In genomic region chr15:78549189-78549734, GRCm38 (mm10) we compare ENCODE assay signal across 17 mouse cellular contexts. TPM values are rescaled to one million over a fixed set of nuclear protein-coding genes. Genes with fewer than 3 reads are reported as not detected.
A peak's percentile ranks its signal among the peaks of the same experiment; 100 is the strongest.
DNase-seq lines count a peak whose midpoint lies in the region; ATAC-seq lines count a peak whose summit lies in the region.
"Had no signal": no experiment of that assay in that cellular context is flagged by ENCODE, and none has a peak within 500 bp of the region (broad histone marks: within the 10 kb centered on the region; RNA-seq: fewer than 3 reads in every experiment).

No protein-coding gene starts in this region.

- no peak for DNase-seq in intestine, embryonic 14.5 days (ENCODE audit: low spot score)
- DNase-seq in 3T3-L1 (ENCODE audit: low read depth, low spot score): peak; percentile 52
- peak; percentile 71 for DNase-seq in adrenal gland, postnatal 10 days
- DNase-seq in urinary bladder, adult 18-20 months (ENCODE audit: low spot score in 2 of 2): no peak
- DNase-seq: B cell, adult 2 months; cerebellum, adult 11-12 months; gastrocnemius, postnatal 36 days; kidney, adult 11 months; right cerebral cortex, postnatal 14 days had no signal

- H3K27me3 ChIP-seq in intestine, embryonic 14.5 days (replicated peaks; ENCODE audit: control insufficient read depth, insufficient read depth, low read length): no peaks in the 10 kb centered on the region; the same call in 1 of the 2 replicates
- H3K27me3 ChIP-seq in intestine, embryonic 16.5 days (replicated peaks; ENCODE audit: control insufficient read depth, insufficient read depth, low read length): no peaks in the 10 kb centered on the region; the same call in 1 of the 2 replicates
- peaks cover 23% of the 10 kb centered on the region for H3K27me3 ChIP-seq in liver, embryonic 12.5 days (replicated peaks)
- H3K27me3 ChIP-seq in heart, embryonic 12.5 days (replicated peaks): peaks cover 20% of the 10 kb centered on the region

- WGBS in intestine, embryonic 14.5 days: 72% methylated on average over 4 of the region's 4 CpGs
- WGBS in intestine, embryonic 16.5 days: 69% methylated on average over 4 of the region's 4 CpGs
- 55% methylated on average over 4 of the region's 4 CpGs for WGBS in liver, embryonic 12.5 days (ENCODE audit: insufficient replicate concordance)
- WGBS in heart, embryonic 12.5 days: 67% methylated on average over 4 of the region's 4 CpGs

- H3K27ac ChIP-seq in intestine, embryonic 14.5 days (ENCODE audit: low read depth): no peak overlapping the region
- H3K27ac ChIP-seq in intestine, embryonic 16.5 days (ENCODE audit: low read length): no peak overlapping the region
- no peak overlapping the region for H3K27ac ChIP-seq in liver, embryonic 12.5 days
- H3K27ac ChIP-seq in heart, embryonic 12.5 days (ENCODE audit: poor library complexity, severe bottlenecking): no peak overlapping the region
- H3K27ac ChIP-seq: heart, embryonic 15.5 days; hindbrain, embryonic 10.5 days; liver, embryonic 14.5 days had no signal

- H3K4me1 ChIP-seq in intestine, embryonic 14.5 days (replicated peaks; ENCODE audit: control insufficient read depth, insufficient read depth, low read length): peaks cover 7% of the 10 kb centered on the region; the same call in 1 of the 2 replicates
- H3K4me1 ChIP-seq in intestine, embryonic 16.5 days (ENCODE audit: control insufficient read depth, insufficient read depth, low read length): peaks cover 12% of the 10 kb centered on the region
- H3K4me1 ChIP-seq in liver, embryonic 12.5 days: peaks cover 22% of the 10 kb centered on the region
- H3K4me1 ChIP-seq in heart, embryonic 12.5 days (replicated peaks): peaks cover 17% of the 10 kb centered on the region

- ATAC-seq in intestine, embryonic 14.5 days (replicated peaks; ENCODE audit: low FRiP score, low TSS enrichment, low read depth): 0 out of 2 replicates have a peak, but pooled peaks have one; percentile 32
- no peak for ATAC-seq in intestine, embryonic 16.5 days
- ATAC-seq in liver, embryonic 12.5 days: peak; percentile 32; the same call in 1 of the 2 replicates
- ATAC-seq in heart, embryonic 12.5 days (ENCODE audit: insufficient number of reproducible peaks, low FRiP score): no peak
- ATAC-seq in frontal cortex, adult (ENCODE audit: low TSS enrichment): no peak

- H3K9me3 ChIP-seq in intestine, embryonic 14.5 days (ENCODE audit: control insufficient read depth, low read length): 0 out of 2 replicates have a peak, but pooled peaks cover 3% of the 10 kb centered on the region
- 0 out of 2 replicates have a peak, but pooled peaks cover 5% of the 10 kb centered on the region for H3K9me3 ChIP-seq in intestine, embryonic 16.5 days (ENCODE audit: control insufficient read depth, low read length)
- H3K9me3 ChIP-seq in liver, embryonic 12.5 days (replicated peaks): peaks cover 12% of the 10 kb centered on the region; the same call in 1 of the 2 replicates
- peaks cover 20% of the 10 kb centered on the region; the same call in 1 of the 2 replicates for H3K9me3 ChIP-seq in heart, embryonic 12.5 days (replicated peaks)
- H3K9me3 ChIP-seq: heart, embryonic 15.5 days had no signal

- H3K9ac ChIP-seq in intestine, embryonic 14.5 days (ENCODE audit: low read length): no peak overlapping the region
- no peak overlapping the region for H3K9ac ChIP-seq in intestine, embryonic 16.5 days (ENCODE audit: low read depth, low read length)
- no peak overlapping the region for H3K9ac ChIP-seq in liver, embryonic 12.5 days
- no peak overlapping the region for H3K9ac ChIP-seq in heart, embryonic 12.5 days
- H3K9ac ChIP-seq: heart, embryonic 15.5 days; liver, embryonic 14.5 days had no signal

- H3K4me3 ChIP-seq in intestine, embryonic 14.5 days (ENCODE audit: low read depth, low read length): no peak overlapping the region
- no peak overlapping the region for H3K4me3 ChIP-seq in intestine, embryonic 16.5 days (ENCODE audit: low read length)
- no peak overlapping the region for H3K4me3 ChIP-seq in liver, embryonic 12.5 days
- no peak overlapping the region for H3K4me3 ChIP-seq in heart, embryonic 12.5 days
- H3K4me3 ChIP-seq: heart, embryonic 15.5 days; hindbrain, embryonic 10.5 days had no signal

- no peaks in the 10 kb centered on the region for H3K36me3 ChIP-seq in intestine, embryonic 14.5 days (ENCODE audit: control insufficient read depth, insufficient read depth, low read length)
- no peaks in the 10 kb centered on the region for H3K36me3 ChIP-seq in intestine, embryonic 16.5 days (ENCODE audit: control insufficient read depth, insufficient read depth, low read length)
- no peaks in the 10 kb centered on the region for H3K36me3 ChIP-seq in liver, embryonic 12.5 days
- H3K36me3 ChIP-seq in heart, embryonic 12.5 days: no peaks in the 10 kb centered on the region
- H3K36me3 ChIP-seq: heart, embryonic 15.5 days; hindbrain, embryonic 10.5 days had no signal

- no peak overlapping the region for H3K4me2 ChIP-seq in intestine, embryonic 14.5 days (ENCODE audit: low read length)
- no peak overlapping the region for H3K4me2 ChIP-seq in intestine, embryonic 16.5 days (ENCODE audit: low read depth, low read length)
- H3K4me2 ChIP-seq in liver, embryonic 12.5 days: no peak overlapping the region
- no peak overlapping the region for H3K4me2 ChIP-seq in heart, embryonic 12.5 days
- H3K4me2 ChIP-seq: heart, embryonic 15.5 days had no signal

RNA-seq across cellular contexts. Expression of gene Sstr3, which starts 4.8 kb away (rescaled TPM):
- 0.22 TPM in 1 of 2 replicates, not detected in the other for polyA plus RNA-seq in intestine, embryonic 14.5 days (2014; fragmentation: Nextera tagmentation; extraction: Ambion mirVana)
- 0.23 and 0.24 TPM in 2 replicates for polyA plus RNA-seq in intestine, embryonic 16.5 days (2015; fragmentation: Nextera tagmentation; extraction: Ambion mirVana)
- under 1 TPM; 0.39 to 0.42 TPM for total RNA-seq in adrenal gland, postnatal 10 days (2021)
- 0.02 TPM in 1 of 2 replicates, not detected in the other for polyA plus RNA-seq in liver, embryonic 12.5 days (2016; fragmentation: Nextera tagmentation; extraction: Ambion mirVana)
- polyA plus RNA-seq in heart, embryonic 12.5 days (2016; fragmentation: Nextera tagmentation; extraction: Ambion mirVana): 0.13 TPM in 1 of 2 replicates, not detected in the other
- total RNA-seq: gastrocnemius, postnatal 36 days had no signal
- polyA plus RNA-seq: embryonic facial prominence, embryonic 11.5 days had no signal

RNA-seq across cellular contexts. Expression of gene C1qtnf6, which starts 18.0 kb away (rescaled TPM):
- 30.1 and 34.9 TPM in 2 replicates for polyA plus RNA-seq in intestine, embryonic 14.5 days (2014; fragmentation: Nextera tagmentation; extraction: Ambion mirVana)
- polyA plus RNA-seq in intestine, embryonic 16.5 days (2015; fragmentation: Nextera tagmentation; extraction: Ambion mirVana): 24.0 and 25.5 TPM in 2 replicates
- total RNA-seq in adrenal gland, postnatal 10 days (2021): 10 to 100 TPM; 58.9 to 63.4 TPM
- polyA plus RNA-seq in liver, embryonic 12.5 days (2016; fragmentation: Nextera tagmentation; extraction: Ambion mirVana): 5.2 and 5.6 TPM in 2 replicates
- 30.4 and 32.4 TPM in 2 replicates for polyA plus RNA-seq in heart, embryonic 12.5 days (2016; fragmentation: Nextera tagmentation; extraction: Ambion mirVana)

RNA-seq across cellular contexts. Expression of gene Rac2, which starts 23.3 kb away (rescaled TPM):
- 16.7 and 17.5 TPM in 2 replicates for polyA plus RNA-seq in intestine, embryonic 14.5 days (2014; fragmentation: Nextera tagmentation; extraction: Ambion mirVana)
- 19.9 and 25.1 TPM in 2 replicates for polyA plus RNA-seq in intestine, embryonic 16.5 days (2015; fragmentation: Nextera tagmentation; extraction: Ambion mirVana)
- 10 to 100 TPM; 21.3 to 27.1 TPM for total RNA-seq in adrenal gland, postnatal 10 days (2021)
- 87.7 and 90.9 TPM in 2 replicates for polyA plus RNA-seq in liver, embryonic 12.5 days (2016; fragmentation: Nextera tagmentation; extraction: Ambion mirVana)
- polyA plus RNA-seq in heart, embryonic 12.5 days (2016; fragmentation: Nextera tagmentation; extraction: Ambion mirVana): 5.5 and 6.9 TPM in 2 replicates

RNA-seq across cellular contexts. Expression of gene Cyth4, which starts 47.6 kb away (rescaled TPM):
- 3.5 and 4.3 TPM in 2 replicates for polyA plus RNA-seq in intestine, embryonic 14.5 days (2014; fragmentation: Nextera tagmentation; extraction: Ambion mirVana)
- 7.2 and 8.5 TPM in 2 replicates for polyA plus RNA-seq in intestine, embryonic 16.5 days (2015; fragmentation: Nextera tagmentation; extraction: Ambion mirVana)
- total RNA-seq in adrenal gland, postnatal 10 days (2021): 1 to 10 TPM; 7.0 to 9.9 TPM
- 15.2 and 15.3 TPM in 2 replicates for polyA plus RNA-seq in liver, embryonic 12.5 days (2016; fragmentation: Nextera tagmentation; extraction: Ambion mirVana)
- polyA plus RNA-seq in heart, embryonic 12.5 days (2016; fragmentation: Nextera tagmentation; extraction: Ambion mirVana): 3.8 and 4.8 TPM in 2 replicates

RNA-seq across cellular contexts. Expression of gene Il2rb, which starts 54.2 kb away (rescaled TPM):
- 0.66 and 1.1 TPM in 2 replicates for polyA plus RNA-seq in intestine, embryonic 14.5 days (2014; fragmentation: Nextera tagmentation; extraction: Ambion mirVana)
- polyA plus RNA-seq in intestine, embryonic 16.5 days (2015; fragmentation: Nextera tagmentation; extraction: Ambion mirVana): 1.8 and 2.1 TPM in 2 replicates
- total RNA-seq in adrenal gland, postnatal 10 days (2021): 1 to 10 TPM; 1.9 TPM
- polyA plus RNA-seq in liver, embryonic 12.5 days (2016; fragmentation: Nextera tagmentation; extraction: Ambion mirVana): 0.11 and 0.15 TPM in 2 replicates
- polyA plus RNA-seq in heart, embryonic 12.5 days (2016; fragmentation: Nextera tagmentation; extraction: Ambion mirVana): 0.09 TPM in 1 of 2 replicates, not detected in the other
- total RNA-seq: gastrocnemius, postnatal 36 days had no signal
- polyA plus RNA-seq: hindbrain, embryonic 10.5 days had no signal

Comparison
In these comparisons a context has a peak if more than half of its experiments do, and no peak if none do; other contexts are left out.
1. ATAC-seq: peak in intestine, embryonic 14.5 days (single experiment) and liver, embryonic 12.5 days (single experiment); none in intestine, embryonic 16.5 days (single experiment), heart, embryonic 12.5 days (single experiment) and frontal cortex, adult (single experiment).
2. DNase-seq: peak in 3T3-L1 (single experiment) and adrenal gland, postnatal 10 days (single experiment); none in intestine, embryonic 14.5 days (single experiment) and urinary bladder, adult 18-20 months (0 of 2).